Mouse (Mus musculus): ENCODE measurements around the gene Vezt. TPM values are rescaled to one million over a fixed set of nuclear protein-coding genes. Genes with fewer than 3 reads are reported as not detected.
A peak's percentile ranks its signal among the peaks of the same experiment; 100 is the strongest.

Gene Vezt
- polyA plus RNA-seq, 1 experiment from 2014 or later, result 30.0 TPM

GRCm38 (mm10) chr10:93890565-93890964, 145.1 kb downstream of the Vezt start:
- Histone ChIP-seq H3K27ac (no peak overlapping the region), H3K4me1 (replicated peaks) (peaks cover 10% of the 10 kb centered on the region), H3K9me3 (no peaks in the 10 kb centered on the region), H3K27me3 (no peaks in the 10 kb centered on the region), H3K9ac (replicated peaks) (peak overlapping the region; percentile 93; the same call in 1 of the 2 replicates), H3K36me3 (peaks cover 15% of the 10 kb centered on the region), H3K4me2 (peak overlapping the region; percentile 90), H3K4me3 (replicated peaks) (no peak overlapping the region)
- ATAC-seq (ENCODE audit: insufficient number of reproducible peaks, insufficient read depth, low FRiP score, low TSS enrichment, low read depth), result no peak
- 74% methylated on average over 4 of the region's 4 CpGs for WGBS

DNA sequence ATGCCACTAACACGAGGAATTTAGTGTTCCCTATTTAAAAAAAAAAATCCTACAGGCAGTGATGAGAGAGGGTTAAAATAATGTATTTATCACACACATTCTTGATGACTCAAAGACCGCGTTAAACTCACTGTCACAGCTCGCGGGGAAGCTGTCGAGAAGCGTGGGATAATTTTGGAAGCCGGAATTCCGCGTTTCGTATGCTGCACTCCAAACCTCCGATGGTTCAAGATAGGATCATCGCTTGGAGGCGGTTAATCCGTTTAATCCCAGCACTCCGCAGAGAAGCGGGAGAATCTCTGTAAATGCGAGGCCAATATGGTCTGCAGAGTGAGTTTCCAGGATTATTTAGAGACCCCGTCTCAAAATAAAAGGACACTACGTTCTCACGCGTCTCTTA, 145.6 kb downstream of the Vezt start:
- H3K4me2 ChIP-seq, result peak overlapping the region; percentile 90
- 1% methylated on average over 22 of the region's 22 CpGs for WGBS
- no peak for ATAC-seq (ENCODE audit: insufficient number of reproducible peaks, insufficient read depth, low FRiP score, low TSS enrichment, low read depth)
- no peaks in the 10 kb centered on the region for H3K27me3 ChIP-seq
- H3K9ac ChIP-seq (replicated peaks), result peak overlapping the region; percentile 93
- peaks cover 10% of the 10 kb centered on the region for H3K4me1 ChIP-seq (replicated peaks)
- peaks cover 21% of the 10 kb centered on the region for H3K36me3 ChIP-seq
- no peaks in the 10 kb centered on the region for H3K9me3 ChIP-seq
- H3K27ac ChIP-seq, result peak overlapping the region; percentile 89
- H3K4me3 ChIP-seq (replicated peaks), result peak overlapping the region; percentile 77

DNA sequence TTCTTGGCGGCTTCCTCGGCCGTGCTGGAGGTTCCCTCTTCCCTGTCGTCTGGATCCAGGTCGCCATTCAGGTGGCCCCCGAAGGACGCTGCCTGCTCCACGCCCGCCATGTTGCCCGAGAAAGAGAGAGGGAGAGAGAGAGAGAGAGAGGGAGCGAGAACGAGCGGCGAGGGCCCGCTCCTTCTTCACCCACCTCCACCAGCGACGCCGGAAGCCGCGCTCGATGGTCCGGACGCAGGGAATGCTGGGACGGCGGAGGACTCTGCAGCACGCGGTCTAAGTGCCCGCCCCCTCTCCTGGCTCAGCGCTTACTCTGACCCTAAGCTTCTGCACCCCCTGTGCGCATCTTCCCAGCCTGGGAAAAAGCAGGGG, 146.1 kb downstream of the Vezt start:
- H3K27me3 ChIP-seq, result no peaks in the 10 kb centered on the region
- H3K36me3 ChIP-seq, result peaks cover 25% of the 10 kb centered on the region
- ATAC-seq (ENCODE audit: insufficient number of reproducible peaks, insufficient read depth, low FRiP score, low TSS enrichment, low read depth), result peak; percentile 97
- H3K9me3 ChIP-seq, result no peaks in the 10 kb centered on the region
- WGBS, result 0% methylated on average over 24 of the region's 30 CpGs
- peak overlapping the region; percentile 90 for H3K4me2 ChIP-seq
- H3K9ac ChIP-seq (replicated peaks), result peak overlapping the region; percentile 93
- H3K27ac ChIP-seq, result peak overlapping the region; percentile 89
- peaks cover 10% of the 10 kb centered on the region for H3K4me1 ChIP-seq (replicated peaks)
- peak overlapping the region; percentile 77 for H3K4me3 ChIP-seq (replicated peaks)

MicroRNAs encoded within 50 kb of the gene (microRNA counts, 519-probe panel; counts per million panel counts)
- microRNA mmu-miR-331-3p (4,836 counts per million, percentile 43 among the panel's probes with 10 or more counts), microRNA mmu-miR-331-5p (not detected)

Small RNAs within 50 kb of the gene (microRNA-seq; reads per million reads assigned to microRNA genes)
- 100.0 reads per million, percentile 52 among the genes with 10 or more reads in this experiment for gene Mir331

Other genes starting within 250 kb of the Vezt start
- gene Usp44, start 204.3 kb downstream of the Vezt start, polyA plus RNA-seq (2016; fragmentation: Nextera tagmentation; extraction: Ambion mirVana), result 1.4 TPM in 2 replicates
- 207 TPM in 2 replicates for gene Metap2, start 138.7 kb downstream of the Vezt start, polyA plus RNA-seq (2016; fragmentation: Nextera tagmentation; extraction: Ambion mirVana)
- 4.6 TPM in 2 replicates for gene Fgd6, start 184 bp upstream of the Vezt start, polyA plus RNA-seq (2016; fragmentation: Nextera tagmentation; extraction: Ambion mirVana)
- 11.4 and 12.4 TPM in 2 replicates for gene Nr2c1, start 112.2 kb upstream of the Vezt start, polyA plus RNA-seq (2016; fragmentation: Nextera tagmentation; extraction: Ambion mirVana)
- gene Ndufa12, start 162.9 kb upstream of the Vezt start, polyA plus RNA-seq (2016; fragmentation: Nextera tagmentation; extraction: Ambion mirVana), result 449 and 455 TPM in 2 replicates

All from limb, embryonic 12.5 days (tissue).